Mouse (Mus musculus) liver, postnatal 0 days (tissue): Measurements from ENCODE around the gene Anxa5.

ENCODE experiments used
- CTCF ChIP-seq: sonication (generic); IDR thresholded peaks from 2 replicates; pipeline ENCODE4 v1.5.1; 2016; ENCODE audit warnings: antibody characterized with exemption, low read depth
- EP300 ChIP-seq: IDR thresholded peaks from 2 replicates; pipeline ENCODE4 v1.6.1; 2016; ENCODE audit warnings: antibody characterized with exemption, low read depth, mild to moderate bottlenecking

DNA sequence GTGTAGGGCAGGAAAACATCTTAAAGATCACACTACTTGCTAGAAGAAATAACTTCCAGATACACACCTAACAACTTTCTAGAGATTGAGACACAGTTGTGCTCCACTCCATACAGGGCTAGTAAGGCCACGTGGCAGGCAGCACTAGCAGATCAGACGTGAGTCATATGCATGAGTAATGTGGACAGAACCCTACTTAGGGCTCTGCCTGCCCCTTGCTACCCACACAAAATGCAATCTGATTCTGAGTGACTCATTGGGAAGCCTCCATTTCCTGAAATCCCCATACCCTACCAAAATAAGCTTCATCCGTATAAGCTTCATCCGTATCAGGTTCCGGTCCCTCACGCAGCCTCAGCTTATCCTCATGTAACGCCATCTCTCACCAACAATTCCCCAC, 8.1 kb downstream of the Anxa5 start:
- no peak for TF ChIP-seq CTCF
- no peak for TF ChIP-seq EP300
